Mouse (Mus musculus) thymus, adult 2 months (tissue): ENCODE measurements around the gene Usp30.

ENCODE experiments used
- CTCF ChIP-seq: fragments of 200-500 bp; IDR thresholded peaks from 2 replicates; pipeline ENCODE4 v1.5.1; 2012; ENCODE audit warnings: mild to moderate bottlenecking, control low read depth, low read length, moderate library complexity, borderline replicate concordance; ENCODE audit not compliant: control insufficient read depth, poor library complexity, insufficient read depth; ENCODE audit errors: extremely low read depth
- POLR2A ChIP-seq: fragments of 200-500 bp; IDR thresholded peaks from 2 replicates; pipeline ENCODE4 v1.6.1; 2012; ENCODE audit warnings: mild to moderate bottlenecking, low read length, control low read depth, moderate library complexity; ENCODE audit not compliant: control insufficient read depth, poor library complexity, insufficient read depth; ENCODE audit errors: extremely low read depth

GRCm38 (mm10) chr5:114147043-114147972 is 82.0 kb downstream of the Usp30 start:
- no peak for TF ChIP-seq CTCF
- no peak for TF ChIP-seq POLR2A
